Mouse (Mus musculus): ENCODE data around the gene Pink1.

The Pink1 gene

GRCm38 (mm10) chr4:138313021-138313420, 13.1 kb downstream of the Pink1 start:
- no peak for DNase-seq (ENCODE audit: extremely low read depth, low read depth)

- DNase-seq (ENCODE audit: extremely low read depth, low read depth): no peak
Measured at GRCm38 (mm10) chr4:138312105-138312504, 14.0 kb downstream of the Pink1 start.

GRCm38 (mm10) chr4:138311595-138311994, 14.5 kb downstream of the Pink1 start:
- DNase-seq (ENCODE audit: extremely low read depth, low read depth): no peak

- no peak for DNase-seq (ENCODE audit: extremely low read depth, low read depth)
Measured at GRCm38 (mm10) chr4:138310311-138310910, 15.7 kb downstream of the Pink1 start.

- DNase-seq (ENCODE audit: extremely low read depth, low read depth): peak; percentile 92
Measured at GRCm38 (mm10) chr4:138307739-138308138, 18.4 kb downstream of the Pink1 start.

- DNase-seq (ENCODE audit: extremely low read depth, low read depth): no peak
Measured at GRCm38 (mm10) chr4:138307025-138307424, 19.1 kb downstream of the Pink1 start.

GRCm38 (mm10) chr4:138304340-138305104, 21.6 kb downstream of the Pink1 start, which contains the start of gene Ddost:
Gene Ddost, plus strand, starts transcription at chr4:138304730.
- DNase-seq (ENCODE audit: extremely low read depth, low read depth): peak; percentile 100

GRCm38 (mm10) chr4:138303742-138304141, 22.4 kb downstream of the Pink1 start:
- DNase-seq (ENCODE audit: extremely low read depth, low read depth): peak; percentile 83

- no peak for DNase-seq (ENCODE audit: extremely low read depth, low read depth)
Measured at GRCm38 (mm10) chr4:138303011-138303410, 23.1 kb downstream of the Pink1 start.

- no peak for DNase-seq (ENCODE audit: extremely low read depth, low read depth)
Measured at GRCm38 (mm10) chr4:138301271-138301780, 24.8 kb downstream of the Pink1 start.

- no peak for DNase-seq (ENCODE audit: extremely low read depth, low read depth)
Measured at GRCm38 (mm10) chr4:138293949-138294550, 32.1 kb downstream of the Pink1 start.

- no peak for DNase-seq (ENCODE audit: extremely low read depth, low read depth)
Measured at GRCm38 (mm10) chr4:138293261-138293948, 32.7 kb downstream of the Pink1 start.

- DNase-seq (ENCODE audit: extremely low read depth, low read depth): no peak
Measured at GRCm38 (mm10) chr4:138292028-138292427, 34.1 kb downstream of the Pink1 start.

- DNase-seq (ENCODE audit: extremely low read depth, low read depth): no peak
Measured at GRCm38 (mm10) chr4:138288691-138289090, 37.4 kb downstream of the Pink1 start.

GRCm38 (mm10) chr4:138286411-138286810, 39.7 kb downstream of the Pink1 start:
- DNase-seq (ENCODE audit: extremely low read depth, low read depth): no peak

- DNase-seq (ENCODE audit: extremely low read depth, low read depth): peak; percentile 91
Measured at GRCm38 (mm10) chr4:138282834-138283233, 43.3 kb downstream of the Pink1 start.

GRCm38 (mm10) chr4:138278346-138278745, 47.8 kb downstream of the Pink1 start:
- DNase-seq (ENCODE audit: extremely low read depth, low read depth): no peak

GRCm38 (mm10) chr4:138272011-138272997, 53.8 kb downstream of the Pink1 start:
- no peak for DNase-seq (ENCODE audit: extremely low read depth, low read depth)

- no peak for DNase-seq (ENCODE audit: extremely low read depth, low read depth)
Measured at GRCm38 (mm10) chr4:138267869-138268268, 58.2 kb downstream of the Pink1 start.

Data from MEL-GATA-1-ER (cell line).